Mouse (Mus musculus): ENCODE measurements around the gene Neurog3.

The Neurog3 gene

GRCm38 (mm10) chr10:62132691-62133281, at the start of gene Neurog3:
TSS of gene Neurog3 (plus strand) at chr10:62133090.
- DNase-seq (ENCODE audit: low read depth, low spot score), result no peak

GRCm38 (mm10) chr10:62086044-62086443, 46.8 kb upstream of the Neurog3 start:
- no peak for DNase-seq (ENCODE audit: low read depth, low spot score)

GRCm38 (mm10) chr10:62086826-62087225, 46.1 kb upstream of the Neurog3 start:
- DNase-seq (ENCODE audit: low read depth, low spot score), result no peak

GRCm38 (mm10) chr10:62088411-62088810, 44.5 kb upstream of the Neurog3 start:
- no peak for DNase-seq (ENCODE audit: low read depth, low spot score)

- no peak for DNase-seq (ENCODE audit: low read depth, low spot score)
Observed at GRCm38 (mm10) chr10:62089071-62089470, 43.8 kb upstream of the Neurog3 start.

GRCm38 (mm10) chr10:62089486-62089885, 43.4 kb upstream of the Neurog3 start:
- no peak for DNase-seq (ENCODE audit: low read depth, low spot score)

GRCm38 (mm10) chr10:62093903-62094302, 39.0 kb upstream of the Neurog3 start:
- no peak for DNase-seq (ENCODE audit: low read depth, low spot score)

- no peak for DNase-seq (ENCODE audit: low read depth, low spot score)
Observed at GRCm38 (mm10) chr10:62094401-62094800, 38.5 kb upstream of the Neurog3 start.

GRCm38 (mm10) chr10:62099749-62100403, 33.0 kb upstream of the Neurog3 start:
- DNase-seq (ENCODE audit: low read depth, low spot score), result peak; percentile 29

GRCm38 (mm10) chr10:62101504-62102439, 31.1 kb upstream of the Neurog3 start:
- DNase-seq (ENCODE audit: low read depth, low spot score), result peak; percentile 75

- DNase-seq (ENCODE audit: low read depth, low spot score), result peak; percentile 58
Observed at GRCm38 (mm10) chr10:62104835-62105576, 27.9 kb upstream of the Neurog3 start.

GRCm38 (mm10) chr10:62107048-62107447, 25.8 kb upstream of the Neurog3 start:
- no peak for DNase-seq (ENCODE audit: low read depth, low spot score)

- peak; percentile 62 for DNase-seq (ENCODE audit: low read depth, low spot score)
Observed at GRCm38 (mm10) chr10:62110504-62111206, 22.2 kb upstream of the Neurog3 start.

- no peak for DNase-seq (ENCODE audit: low read depth, low spot score)
Observed at GRCm38 (mm10) chr10:62111207-62111576, 21.7 kb upstream of the Neurog3 start.

GRCm38 (mm10) chr10:62113865-62114647, 18.8 kb upstream of the Neurog3 start:
- DNase-seq (ENCODE audit: low read depth, low spot score), result no peak

- DNase-seq (ENCODE audit: low read depth, low spot score), result no peak
Observed at GRCm38 (mm10) chr10:62127137-62127536, 5.8 kb upstream of the Neurog3 start.

GRCm38 (mm10) chr10:62127711-62128231, 5.1 kb upstream of the Neurog3 start:
- DNase-seq (ENCODE audit: low read depth, low spot score), result no peak

- DNase-seq (ENCODE audit: low read depth, low spot score), result no peak
Observed at GRCm38 (mm10) chr10:62128316-62128951, 4.5 kb upstream of the Neurog3 start.

- no peak for DNase-seq (ENCODE audit: low read depth, low spot score)
Observed at GRCm38 (mm10) chr10:62135696-62136470, 3.0 kb downstream of the Neurog3 start.

Measured in embryo, embryonic 11.5 days (tissue).